16 mouse cellular contexts compared by ENCODE assay signal in the genomic region with DNA sequence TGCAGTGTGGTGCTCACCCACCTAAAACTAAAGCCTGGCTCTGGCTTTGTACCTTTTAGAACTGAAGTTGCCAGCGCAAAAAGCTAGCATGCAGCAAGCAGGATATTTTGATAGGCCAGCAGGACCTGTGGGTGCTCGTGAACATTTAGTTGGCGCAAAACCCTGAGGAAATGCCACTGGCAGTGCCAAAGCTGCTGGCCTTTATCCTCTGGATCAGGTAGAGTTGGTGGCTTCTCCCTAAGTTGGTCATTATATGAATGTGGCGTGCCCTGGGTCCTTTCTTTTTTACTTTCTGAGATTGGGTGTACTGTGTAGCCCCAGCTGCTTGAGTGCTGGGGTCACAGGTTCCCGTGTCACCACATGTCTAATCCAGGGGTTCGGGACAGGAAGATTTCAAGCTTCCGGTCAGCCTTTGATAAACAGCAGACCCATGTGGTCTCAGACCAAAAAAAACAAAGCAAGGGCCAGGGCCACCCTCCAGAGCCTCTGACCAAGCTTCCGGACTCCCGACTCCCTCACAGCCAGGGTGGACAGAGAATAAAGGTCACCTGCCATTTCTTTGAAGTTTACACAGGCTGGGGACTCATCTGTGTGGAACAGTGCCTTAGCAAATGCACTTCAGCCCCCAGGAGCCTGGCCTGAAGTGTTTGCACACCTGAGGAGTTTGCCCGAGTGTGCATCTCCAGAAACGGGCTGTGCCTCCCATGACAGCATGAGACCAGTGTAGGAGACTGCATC. TPM values are rescaled to one million over a fixed set of nuclear protein-coding genes. Genes with fewer than 3 reads are reported as not detected.
A peak's percentile ranks its signal among the peaks of the same experiment; 100 is the strongest.
DNase-seq lines count a peak whose midpoint lies in the region; ATAC-seq and TF ChIP-seq lines count a peak whose summit lies in the region.
"Had no signal": no experiment of that assay in that cellular context is flagged by ENCODE, and none has a peak within 500 bp of the region (broad histone marks: within the 10 kb centered on the region; RNA-seq: fewer than 3 reads in every experiment).

No protein-coding gene starts in this region.

- no peak overlapping the region for H3K4me3 ChIP-seq in heart, embryonic 10.5 days
- no peak overlapping the region for H3K4me3 ChIP-seq in lung, adult 2 months (replicated peaks; ENCODE audit: extremely low read depth, low read depth, low read length)
- H3K4me3 ChIP-seq in liver, embryonic 15.5 days (replicated peaks) = no peak overlapping the region
- H3K4me3 ChIP-seq: layer of hippocampus, adult 2 months; limb, embryonic 15.5 days; midbrain, embryonic 12.5 days had no signal

- peak overlapping the region; percentile 21 for H3K4me2 ChIP-seq in liver, embryonic 15.5 days
- H3K4me2 ChIP-seq: limb, embryonic 15.5 days; midbrain, embryonic 12.5 days had no signal

- peaks cover 33% of the 10 kb centered on the region for H3K4me1 ChIP-seq in heart, embryonic 10.5 days
- H3K4me1 ChIP-seq in lung, adult 2 months (ENCODE audit: control insufficient read depth, insufficient read depth, low read length) = peaks cover 10% of the 10 kb centered on the region
- H3K4me1 ChIP-seq in liver, embryonic 15.5 days (replicated peaks) = peaks cover 7% of the 10 kb centered on the region
- H3K4me1 ChIP-seq: limb, embryonic 15.5 days had no signal

- intact Hi-C loops in heart, postnatal 14 days (cut with DNase I) = no loop called here

- no peak overlapping the region for H3K9ac ChIP-seq in liver, embryonic 15.5 days
- H3K9ac ChIP-seq: forebrain, postnatal 0 days; limb, embryonic 15.5 days; midbrain, embryonic 12.5 days had no signal

- H3K27me3 ChIP-seq in heart, embryonic 10.5 days (ENCODE audit: insufficient read depth, poor library complexity, severe bottlenecking) = no peaks in the 10 kb centered on the region
- no peaks in the 10 kb centered on the region for H3K27me3 ChIP-seq in liver, embryonic 15.5 days
- H3K27me3 ChIP-seq: limb, embryonic 15.5 days; midbrain, embryonic 12.5 days had no signal

- DNase-seq in heart, embryonic 10.5 days (ENCODE audit: low spot score) = no peak
- no peak for DNase-seq in heart, postnatal 14 days
- DNase-seq in lung, adult 2 months = peak; percentile 19
- no peak for DNase-seq in lung, postnatal 25 days (ENCODE audit: low spot score)
- no peak for DNase-seq in spleen, postnatal 14 days (ENCODE audit: low spot score in 2 of 2)
- no peak for DNase-seq in ovary, postnatal 36 days (ENCODE audit: low spot score)
- DNase-seq in adrenal gland, postnatal 36 days = no peak
- DNase-seq: cerebellum, adult 9-11 months; embryo, embryonic 11 days; forebrain, postnatal 0 days; gastrocnemius, postnatal 10 days; thymus, adult 2 months had no signal

- no peak for TF ChIP-seq CTCF in lung, adult 2 months (IDR thresholded peaks at IDR 0.05; ENCODE audit: insufficient read depth, low read length)

- no peak for TF ChIP-seq POLR2A in lung, adult 2 months (IDR thresholded peaks at IDR 0.05; ENCODE audit: borderline replicate concordance, extremely low read depth, low read depth, low read length)

- H3K27ac ChIP-seq in heart, embryonic 10.5 days = peak overlapping the region; percentile 43; the same call in 1 of the 2 replicates
- H3K27ac ChIP-seq in liver, embryonic 15.5 days (replicated peaks) = no peak overlapping the region; the same call in 1 of the 2 replicates
- H3K27ac ChIP-seq: layer of hippocampus, adult 2 months; limb, embryonic 15.5 days had no signal

- peak; percentile 56 for ATAC-seq in liver, embryonic 15.5 days (ENCODE audit: insufficient read depth)
- ATAC-seq: forebrain, postnatal 0 days had no signal

- H3K36me3 ChIP-seq in heart, embryonic 10.5 days = peaks cover 44% of the 10 kb centered on the region
- H3K36me3 ChIP-seq in liver, embryonic 15.5 days (replicated peaks) = peaks cover 37% of the 10 kb centered on the region

- 59% methylated on average over 11 of the region's 11 CpGs for WGBS in heart, embryonic 10.5 days
- WGBS in lung, adult 2 months = 37% methylated on average over 11 of the region's 11 CpGs
- WGBS in liver, embryonic 15.5 days (ENCODE audit: insufficient replicate concordance) = 60% methylated on average over 11 of the region's 11 CpGs

- H3K9me3 ChIP-seq in heart, embryonic 10.5 days = no peaks in the 10 kb centered on the region
- H3K9me3 ChIP-seq in liver, embryonic 15.5 days (replicated peaks) = no peaks in the 10 kb centered on the region
- H3K9me3 ChIP-seq: limb, embryonic 15.5 days; midbrain, embryonic 12.5 days had no signal

RNA-seq across cellular contexts. Expression of a gene that starts 22.1 kb away (rescaled TPM):
- polyA plus RNA-seq in heart, embryonic 10.5 days (2016; fragmentation: Nextera tagmentation; extraction: Ambion mirVana) = 28.5 and 34.5 TPM in 2 replicates
- 10 to 100 TPM; 11.0 to 11.3 TPM for total RNA-seq in heart, postnatal 14 days (2021)
- 12.8 and 15.7 TPM in 2 replicates for polyA plus RNA-seq in lung, adult 2 months (2012; rRNA removed)
- polyA plus RNA-seq in liver, embryonic 15.5 days (2015; fragmentation: Nextera tagmentation; extraction: Ambion mirVana) = 10.3 and 11.0 TPM in 2 replicates
- 10 to 100 TPM; 20.4 to 21.6 TPM for total RNA-seq in adrenal gland, postnatal 36 days (2021)

RNA-seq across cellular contexts. Expression of a gene that starts 22.3 kb away (rescaled TPM):
- polyA plus RNA-seq in heart, embryonic 10.5 days (2016; fragmentation: Nextera tagmentation; extraction: Ambion mirVana) = 34.1 and 45.1 TPM in 2 replicates
- total RNA-seq in heart, postnatal 14 days (2021) = 10 to 100 TPM in 1 of 2 experiments, 1 to 10 TPM in 1; 9.9 to 11.7 TPM
- polyA plus RNA-seq in lung, adult 2 months (2012; rRNA removed) = 44.7 and 52.1 TPM in 2 replicates
- 32.7 TPM in 2 replicates for polyA plus RNA-seq in liver, embryonic 15.5 days (2015; fragmentation: Nextera tagmentation; extraction: Ambion mirVana)
- total RNA-seq in adrenal gland, postnatal 36 days (2021) = 10 to 100 TPM; 35.9 to 40.7 TPM

RNA-seq across cellular contexts. Expression of a gene that starts 41.3 kb away (rescaled TPM):
- polyA plus RNA-seq in heart, embryonic 10.5 days (2016; fragmentation: Nextera tagmentation; extraction: Ambion mirVana) = 47.9 and 59.0 TPM in 2 replicates
- total RNA-seq in heart, postnatal 14 days (2021) = 10 to 100 TPM; 67.5 to 67.7 TPM
- 69.2 and 74.3 TPM in 2 replicates for polyA plus RNA-seq in lung, adult 2 months (2012; rRNA removed)
- polyA plus RNA-seq in liver, embryonic 15.5 days (2015; fragmentation: Nextera tagmentation; extraction: Ambion mirVana) = 17.1 and 18.4 TPM in 2 replicates
- 10 to 100 TPM; 60.3 to 79.0 TPM for total RNA-seq in adrenal gland, postnatal 36 days (2021)

RNA-seq across cellular contexts. Expression of a gene that starts 41.4 kb away (rescaled TPM):
- 105 and 113 TPM in 2 replicates for polyA plus RNA-seq in heart, embryonic 10.5 days (2016; fragmentation: Nextera tagmentation; extraction: Ambion mirVana)
- total RNA-seq in heart, postnatal 14 days (2021) = 10 to 100 TPM; 61.2 to 63.1 TPM
- 278 and 318 TPM in 2 replicates for polyA plus RNA-seq in lung, adult 2 months (2012; rRNA removed)
- polyA plus RNA-seq in liver, embryonic 15.5 days (2015; fragmentation: Nextera tagmentation; extraction: Ambion mirVana) = 21.1 and 22.6 TPM in 2 replicates
- total RNA-seq in adrenal gland, postnatal 36 days (2021) = 10 to 100 TPM; 62.7 to 71.9 TPM
